Mouse (Mus musculus): ENCODE measurements around the gene Ss18l1. TPM values are rescaled to one million over a fixed set of nuclear protein-coding genes. Genes with fewer than 3 reads are reported as not detected.
A peak's percentile ranks its signal among the peaks of the same experiment; 100 is the strongest.

The Ss18l1 gene
- polyA plus RNA-seq, 1 experiment from 2014 or later, result 52.7 TPM

DNA sequence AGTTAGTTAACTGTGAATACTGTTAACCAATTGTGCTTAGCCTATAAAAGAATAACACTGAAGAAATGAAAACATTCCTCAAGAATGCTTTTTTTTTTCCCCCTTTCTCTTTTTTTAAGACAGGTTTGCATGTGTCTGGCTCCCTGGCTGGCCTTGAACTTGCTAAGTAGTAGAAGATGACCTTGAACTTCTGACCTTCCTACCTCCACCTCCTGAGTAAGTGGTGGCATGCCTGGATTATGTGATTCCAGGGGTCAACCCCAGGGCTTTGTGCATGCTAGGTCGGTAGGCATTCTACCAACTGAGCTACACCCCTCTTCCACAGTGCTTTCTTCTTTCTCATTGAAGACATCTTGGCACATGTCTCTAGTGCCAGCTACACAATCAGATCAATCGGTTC, 29.4 kb downstream of the Ss18l1 start:
- H3K27me3 ChIP-seq, result no peaks in the 10 kb centered on the region
- WGBS, result 85% methylated on average over 2 of the region's 2 CpGs
- H3K27ac ChIP-seq, result no peak overlapping the region
- H3K36me3 ChIP-seq, result peaks cover 26% of the 10 kb centered on the region
- ATAC-seq (ENCODE audit: low FRiP score), result no peak
- no peak overlapping the region for H3K4me2 ChIP-seq
- no peak overlapping the region for H3K9ac ChIP-seq
- no peaks in the 10 kb centered on the region for H3K9me3 ChIP-seq
- H3K4me1 ChIP-seq (replicated peaks), result peaks cover 18% of the 10 kb centered on the region
- H3K4me3 ChIP-seq, result no peak overlapping the region

DNA sequence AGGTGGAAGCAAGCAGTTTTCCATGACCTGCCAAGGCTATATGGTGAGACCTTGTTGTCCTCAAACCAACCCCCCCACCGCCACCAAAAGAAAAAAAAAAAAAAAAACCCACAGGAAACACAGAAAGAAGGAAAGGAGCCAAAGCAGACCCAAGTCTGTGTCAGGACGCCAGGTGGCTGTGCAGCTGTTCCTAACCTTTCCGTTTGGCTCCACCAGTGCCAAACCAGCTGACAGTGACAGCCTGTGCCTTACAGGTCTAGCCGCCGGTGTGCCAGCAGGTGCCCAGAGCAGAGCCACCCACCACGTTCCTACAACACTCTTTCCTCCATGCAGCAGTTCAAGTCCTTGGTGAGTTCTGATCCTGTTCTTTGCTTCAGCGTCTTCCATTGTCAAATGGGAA, 30.6 kb downstream of the Ss18l1 start:
- WGBS, result 86% methylated on average over 7 of the region's 7 CpGs
- Histone ChIP-seq H3K27ac (no peak overlapping the region), H3K9me3 (no peaks in the 10 kb centered on the region), H3K4me3 (no peak overlapping the region), H3K36me3 (peaks cover 27% of the 10 kb centered on the region), H3K27me3 (no peaks in the 10 kb centered on the region), H3K4me1 (replicated peaks) (peaks cover 18% of the 10 kb centered on the region), H3K4me2 (no peak overlapping the region), H3K9ac (no peak overlapping the region)
- ATAC-seq (ENCODE audit: low FRiP score), result no peak

DNA sequence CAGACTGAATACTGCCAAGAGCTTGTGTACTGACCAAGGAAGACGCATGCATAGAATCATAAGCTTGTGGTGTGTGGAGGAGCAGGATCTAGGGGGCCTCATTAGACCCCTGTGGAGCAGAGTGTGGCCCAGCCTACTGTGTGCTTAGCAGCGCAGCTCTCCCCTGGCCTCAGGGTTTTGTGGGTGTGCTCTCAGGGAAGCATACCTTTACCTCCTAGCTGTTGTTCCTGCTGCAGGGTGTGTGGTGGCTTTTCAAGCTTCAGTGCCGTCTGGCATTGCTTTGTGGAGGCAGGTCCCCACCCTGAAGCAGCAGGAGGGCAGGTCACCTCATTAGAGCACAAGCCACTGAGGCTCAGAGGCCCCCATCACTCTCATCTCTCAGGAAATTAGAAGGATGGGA, 35.3 kb downstream of the Ss18l1 start:
- Histone ChIP-seq H3K27me3 (no peaks in the 10 kb centered on the region), H3K9me3 (no peaks in the 10 kb centered on the region), H3K9ac (no peak overlapping the region), H3K4me2 (no peak overlapping the region), H3K4me1 (replicated peaks) (no peaks in the 10 kb centered on the region), H3K4me3 (no peak overlapping the region), H3K27ac (no peak overlapping the region), H3K36me3 (peaks cover 52% of the 10 kb centered on the region)
- WGBS, result 81% methylated on average over 3 of the region's 3 CpGs
- no peak for ATAC-seq (ENCODE audit: low FRiP score)

DNA sequence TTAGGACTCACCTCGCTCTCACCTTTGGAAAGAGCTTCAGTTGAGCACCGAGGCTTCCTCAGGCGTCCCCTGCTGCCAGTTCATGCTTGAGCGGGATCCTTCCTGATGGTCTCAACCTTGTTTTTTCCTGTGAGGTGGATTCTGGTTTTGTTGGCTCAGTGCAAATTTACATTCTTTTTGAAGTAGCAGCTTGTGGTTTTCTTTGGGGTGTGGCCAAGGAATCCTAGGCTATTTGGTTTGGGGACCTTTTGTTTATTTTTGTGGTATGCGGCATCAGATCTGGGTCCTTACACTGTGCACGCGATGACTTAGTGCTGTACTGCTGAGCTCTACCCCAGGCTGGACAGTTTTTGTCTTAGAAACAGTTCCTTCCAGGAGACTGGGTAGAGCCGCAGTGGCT, 38.4 kb downstream of the Ss18l1 start:
- WGBS, result 92% methylated on average over 8 of the region's 8 CpGs
- H3K36me3 ChIP-seq, result peaks cover 70% of the 10 kb centered on the region

DNA sequence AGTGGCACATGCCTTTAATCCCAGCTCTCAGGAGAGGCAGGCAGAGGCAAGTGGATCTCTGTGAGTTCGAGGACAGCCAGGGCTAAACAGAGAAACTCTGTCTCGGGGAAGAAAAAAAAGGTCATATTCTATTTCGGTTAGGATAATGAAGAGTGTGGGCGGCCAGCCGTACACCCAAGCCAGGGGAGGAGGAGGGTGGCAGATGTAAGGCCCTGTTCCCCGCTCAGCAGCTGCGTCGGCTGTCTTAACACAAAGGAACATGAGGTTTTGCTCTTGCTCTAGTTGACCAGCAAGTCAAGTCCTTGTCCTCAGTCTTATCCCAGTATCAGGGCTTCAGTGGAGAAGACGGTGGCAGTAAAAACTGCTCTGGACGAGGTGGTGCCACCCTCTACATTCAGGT, 40.8 kb downstream of the Ss18l1 start:
- Histone ChIP-seq H3K4me2 (no peak overlapping the region), H3K9ac (no peak overlapping the region), H3K36me3 (peaks cover 69% of the 10 kb centered on the region), H3K4me1 (replicated peaks) (peaks cover 14% of the 10 kb centered on the region), H3K27me3 (no peaks in the 10 kb centered on the region), H3K9me3 (no peaks in the 10 kb centered on the region), H3K4me3 (no peak overlapping the region), H3K27ac (no peak overlapping the region)
- 94% methylated on average over 10 of the region's 10 CpGs for WGBS
- ATAC-seq (ENCODE audit: low FRiP score), result no peak

More for the DNA sequence above, 38.4 kb downstream of the Ss18l1 start:
- ATAC-seq (ENCODE audit: low FRiP score), result no peak
- Histone ChIP-seq H3K4me3 (no peak overlapping the region), H3K9ac (no peak overlapping the region), H3K27me3 (no peaks in the 10 kb centered on the region), H3K27ac (no peak overlapping the region), H3K9me3 (no peaks in the 10 kb centered on the region), H3K4me2 (no peak overlapping the region), H3K4me1 (replicated peaks) (peaks cover 3% of the 10 kb centered on the region)

DNA sequence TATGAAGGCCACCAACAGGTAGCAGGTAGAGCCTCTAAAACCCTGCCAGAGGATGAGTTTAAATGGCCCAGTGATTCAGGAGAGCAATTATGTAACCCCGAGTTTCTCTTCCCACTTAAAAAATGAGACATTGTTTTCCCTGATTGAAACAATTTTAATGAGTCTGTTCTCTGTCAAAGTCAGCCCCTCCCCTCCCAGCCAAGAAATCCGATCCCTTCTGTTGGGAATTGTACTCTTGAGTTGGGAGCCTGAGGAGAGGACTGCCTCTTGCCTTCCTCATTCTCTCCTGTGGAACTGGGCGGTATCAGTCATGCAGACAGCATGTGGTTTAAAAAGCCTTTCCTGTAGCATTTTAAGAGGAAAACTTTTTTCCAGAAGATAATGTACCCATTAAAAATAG, 42.3 kb downstream of the Ss18l1 start:
- no peak overlapping the region for H3K27ac ChIP-seq
- H3K4me3 ChIP-seq, result no peak overlapping the region
- H3K9me3 ChIP-seq, result no peaks in the 10 kb centered on the region
- no peak for ATAC-seq (ENCODE audit: low FRiP score)
- H3K4me2 ChIP-seq, result no peak overlapping the region
- H3K9ac ChIP-seq, result no peak overlapping the region
- WGBS, result 48% methylated on average over 3 of the region's 3 CpGs
- no peaks in the 10 kb centered on the region for H3K27me3 ChIP-seq
- H3K36me3 ChIP-seq, result peaks cover 59% of the 10 kb centered on the region
- H3K4me1 ChIP-seq (replicated peaks), result peaks cover 14% of the 10 kb centered on the region

DNA sequence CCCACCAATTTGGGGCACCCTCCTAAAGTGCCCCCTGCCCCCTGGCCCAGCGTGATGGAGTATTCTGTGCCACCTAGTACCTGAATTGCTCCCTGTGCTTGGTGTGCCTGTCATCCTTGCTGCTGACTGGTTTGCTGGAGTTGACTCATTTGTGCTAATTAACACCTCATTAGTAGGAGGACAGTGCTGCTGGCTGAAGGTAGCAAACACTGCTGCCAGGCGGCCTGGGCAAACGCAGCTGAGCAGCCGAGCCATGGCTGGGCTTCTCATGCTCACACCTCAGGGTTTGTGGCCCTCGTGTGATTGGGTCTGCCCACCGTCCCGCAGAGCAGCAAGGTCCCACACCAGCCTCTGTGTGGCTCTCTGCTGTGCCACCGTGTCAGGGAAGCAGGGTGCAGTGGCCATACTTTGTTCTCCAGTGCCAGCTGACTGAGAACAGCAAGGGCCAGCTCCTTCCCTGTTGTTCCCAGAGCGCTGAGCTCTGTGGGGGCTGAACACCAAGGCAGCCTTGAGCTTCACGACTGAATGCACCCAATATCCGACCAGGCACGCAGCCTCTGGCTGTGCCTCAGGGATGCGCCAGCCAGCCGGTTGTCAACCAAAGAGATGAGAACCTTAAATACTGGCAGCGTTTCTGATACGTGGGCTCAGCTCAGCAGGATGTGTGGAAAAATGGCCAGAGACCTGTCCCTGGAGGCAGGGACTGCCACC, 43.8 kb downstream of the Ss18l1 start:
- no peak for ATAC-seq (ENCODE audit: low FRiP score)
- Histone ChIP-seq H3K36me3 (peaks cover 51% of the 10 kb centered on the region), H3K4me3 (no peak overlapping the region), H3K4me1 (replicated peaks) (peaks cover 14% of the 10 kb centered on the region), H3K27me3 (no peaks in the 10 kb centered on the region), H3K27ac (peak overlapping the region; percentile 20), H3K4me2 (no peak overlapping the region), H3K9me3 (no peaks in the 10 kb centered on the region), H3K9ac (peak overlapping the region; percentile 21; the same call in 1 of the 2 replicates)
- WGBS, result 73% methylated on average over 16 of the region's 16 CpGs

DNA sequence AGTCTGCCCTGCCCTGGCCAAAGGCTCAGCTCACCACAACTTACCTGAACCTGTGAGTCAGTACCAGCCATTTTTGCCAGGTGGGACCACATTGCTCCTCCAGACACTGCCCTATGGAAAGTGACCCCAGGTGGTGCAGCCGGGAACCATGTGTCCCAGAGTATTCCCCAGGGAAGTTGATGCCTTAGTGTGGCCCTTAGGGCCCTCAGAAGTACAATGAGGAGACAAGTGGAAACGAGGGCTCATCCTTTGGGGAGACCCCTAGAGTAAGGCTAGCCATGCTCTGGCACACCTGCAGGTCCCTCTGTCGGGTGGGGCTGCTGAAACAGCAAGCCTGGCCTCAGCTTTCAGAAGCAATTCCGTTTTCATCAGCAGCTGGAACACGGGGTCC, 44.3 kb downstream of the Ss18l1 start:
- no peaks in the 10 kb centered on the region for H3K27me3 ChIP-seq
- H3K4me2 ChIP-seq, result no peak overlapping the region
- H3K36me3 ChIP-seq, result peaks cover 45% of the 10 kb centered on the region
- no peaks in the 10 kb centered on the region for H3K9me3 ChIP-seq
- ATAC-seq (ENCODE audit: low FRiP score), result no peak
- H3K9ac ChIP-seq, result 0 out of 2 replicates have a peak overlapping the region, but pooled peaks have one; percentile 21
- H3K4me1 ChIP-seq (replicated peaks), result peaks cover 14% of the 10 kb centered on the region
- H3K27ac ChIP-seq, result 0 out of 2 replicates have a peak overlapping the region, but pooled peaks have one; percentile 20
- 88% methylated on average over 5 of the region's 5 CpGs for WGBS
- H3K4me3 ChIP-seq, result no peak overlapping the region

DNA sequence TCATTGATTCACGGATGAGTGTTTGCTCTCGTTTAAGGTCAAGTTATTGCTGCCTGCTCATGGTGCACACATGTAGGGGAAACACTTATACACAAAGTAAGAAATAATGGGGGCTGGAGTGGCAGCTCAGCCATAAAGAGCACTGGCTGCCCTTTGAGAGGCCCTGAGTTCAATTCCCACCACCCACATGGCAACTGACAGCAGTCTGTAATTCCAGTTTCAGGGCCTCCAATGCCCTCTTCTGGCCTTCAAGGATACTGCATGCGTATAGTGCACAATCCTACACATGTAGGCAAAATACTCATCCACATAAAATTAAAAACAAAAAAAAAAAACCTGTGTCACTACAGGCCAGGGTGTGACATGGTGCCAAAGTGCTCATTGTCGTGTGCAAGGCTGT, 45.2 kb downstream of the Ss18l1 start:
- no peak overlapping the region for H3K4me2 ChIP-seq
- no peak overlapping the region for H3K4me3 ChIP-seq
- H3K27ac ChIP-seq, result no peak overlapping the region
- peaks cover 14% of the 10 kb centered on the region for H3K4me1 ChIP-seq (replicated peaks)
- H3K9ac ChIP-seq, result no peak overlapping the region
- 89% methylated on average over 4 of the region's 4 CpGs for WGBS
- H3K27me3 ChIP-seq, result no peaks in the 10 kb centered on the region
- peaks cover 37% of the 10 kb centered on the region for H3K36me3 ChIP-seq
- ATAC-seq (ENCODE audit: low FRiP score), result no peak
- no peaks in the 10 kb centered on the region for H3K9me3 ChIP-seq

DNA sequence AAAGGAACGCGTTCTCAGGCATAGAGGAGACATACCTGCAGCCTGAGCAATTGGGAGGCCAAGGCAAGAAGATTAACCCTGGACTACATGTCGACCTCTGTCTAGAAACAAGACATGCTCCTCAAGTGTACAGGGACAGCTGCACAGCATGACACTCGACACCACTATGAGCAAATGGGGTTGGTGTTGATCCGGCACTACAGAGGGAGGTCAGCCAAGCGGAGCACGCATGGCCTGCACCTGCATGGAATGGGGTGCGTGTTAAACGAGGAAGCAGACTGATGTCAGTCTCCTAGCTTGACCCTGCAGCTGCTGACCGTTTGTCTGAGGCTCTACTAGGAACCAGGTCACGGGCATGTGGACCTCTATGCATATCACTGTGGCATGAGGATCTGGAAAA, 48.0 kb downstream of the Ss18l1 start:
- Histone ChIP-seq H3K9ac (no peak overlapping the region), H3K36me3 (peaks cover 14% of the 10 kb centered on the region), H3K27ac (no peak overlapping the region), H3K9me3 (no peaks in the 10 kb centered on the region), H3K27me3 (no peaks in the 10 kb centered on the region), H3K4me3 (no peak overlapping the region), H3K4me2 (no peak overlapping the region), H3K4me1 (replicated peaks) (peaks cover 14% of the 10 kb centered on the region)
- WGBS, result 75% methylated on average over 11 of the region's 11 CpGs
- ATAC-seq (ENCODE audit: low FRiP score), result no peak

DNA sequence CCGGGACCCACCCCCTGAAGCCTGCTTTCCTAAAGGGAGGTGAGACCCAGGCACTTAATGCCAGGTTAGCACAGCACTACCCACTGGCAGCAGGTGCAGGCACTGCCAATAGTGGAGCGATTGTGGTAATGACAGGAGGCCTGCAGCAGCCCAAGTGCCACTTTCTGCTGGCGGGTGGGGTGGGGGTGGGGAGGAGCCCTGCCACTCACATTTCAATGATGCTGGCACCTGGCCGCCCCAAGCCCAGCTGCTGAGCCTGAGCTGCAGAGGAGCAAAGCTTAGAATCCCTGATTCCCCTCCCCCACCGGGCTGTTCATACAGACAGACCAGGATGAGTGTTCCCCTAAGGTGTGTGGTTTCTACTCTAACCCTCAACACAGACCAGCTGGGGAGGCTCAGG, 53.4 kb downstream of the Ss18l1 start:
- no peak overlapping the region for H3K4me3 ChIP-seq
- H3K9ac ChIP-seq, result no peak overlapping the region
- H3K27me3 ChIP-seq, result peaks cover 39% of the 10 kb centered on the region
- peaks cover 34% of the 10 kb centered on the region for H3K4me1 ChIP-seq (replicated peaks)
- H3K9me3 ChIP-seq, result no peaks in the 10 kb centered on the region
- no peak overlapping the region for H3K4me2 ChIP-seq
- ATAC-seq (ENCODE audit: low FRiP score), result peak; percentile 43; the same call in 1 of the 2 replicates
- no peaks in the 10 kb centered on the region for H3K36me3 ChIP-seq
- WGBS, result 32% methylated on average over 5 of the region's 5 CpGs
- H3K27ac ChIP-seq, result 0 out of 2 replicates have a peak overlapping the region, but pooled peaks have one; percentile 35

DNA sequence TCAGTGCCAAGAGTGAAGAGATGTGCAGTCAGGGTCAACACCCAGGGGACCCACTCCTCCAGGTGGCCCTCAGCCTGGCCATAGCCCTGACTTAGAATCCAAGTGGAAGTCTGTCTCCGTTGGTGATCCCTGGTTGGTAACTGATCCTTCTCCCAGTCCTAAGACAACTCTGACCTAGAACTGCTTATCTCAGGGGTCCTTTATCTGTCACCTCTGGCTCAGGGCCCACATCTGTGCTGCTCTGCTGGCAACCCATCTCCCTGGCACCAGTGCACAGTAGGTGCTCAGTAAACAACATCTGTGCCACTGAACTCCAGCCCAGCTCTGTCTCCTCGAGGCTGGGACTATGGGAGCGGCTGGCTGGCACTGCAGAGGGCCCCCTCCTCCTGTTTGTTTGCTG, 55.3 kb downstream of the Ss18l1 start:
- no peak overlapping the region for H3K27ac ChIP-seq
- H3K27me3 ChIP-seq, result peaks cover 58% of the 10 kb centered on the region
- no peaks in the 10 kb centered on the region for H3K9me3 ChIP-seq
- H3K4me2 ChIP-seq, result no peak overlapping the region
- H3K4me3 ChIP-seq, result no peak overlapping the region
- ATAC-seq (ENCODE audit: low FRiP score), result no peak
- H3K36me3 ChIP-seq, result no peaks in the 10 kb centered on the region
- peaks cover 40% of the 10 kb centered on the region for H3K4me1 ChIP-seq (replicated peaks)
- no peak overlapping the region for H3K9ac ChIP-seq
- WGBS, result 38% methylated on average over 3 of the region's 3 CpGs

DNA sequence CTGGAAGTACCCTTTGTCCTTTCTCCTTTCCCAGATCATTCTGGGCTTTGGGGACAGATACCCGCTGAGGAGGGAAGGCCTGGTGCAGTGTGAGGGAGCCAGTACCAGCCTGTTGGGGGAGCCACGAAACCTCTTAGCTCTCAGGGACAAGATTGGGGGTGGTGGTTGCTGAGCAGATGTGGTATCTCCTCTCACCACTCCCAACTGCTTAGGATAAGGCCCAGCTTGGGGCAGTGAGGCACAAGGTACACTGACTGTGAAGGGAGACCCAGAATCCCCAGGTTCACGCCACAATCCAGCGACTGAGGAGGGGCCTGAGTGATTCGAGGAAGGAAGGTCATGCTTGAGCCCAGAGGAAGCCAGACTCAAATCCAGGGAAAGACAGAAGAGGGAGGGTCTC, 55.9 kb downstream of the Ss18l1 start:
- peaks cover 64% of the 10 kb centered on the region for H3K27me3 ChIP-seq
- no peak overlapping the region for H3K27ac ChIP-seq
- no peak overlapping the region for H3K9ac ChIP-seq
- no peak for ATAC-seq (ENCODE audit: low FRiP score)
- H3K4me3 ChIP-seq, result no peak overlapping the region
- H3K9me3 ChIP-seq, result no peaks in the 10 kb centered on the region
- peaks cover 45% of the 10 kb centered on the region for H3K4me1 ChIP-seq (replicated peaks)
- WGBS, result 45% methylated on average over 5 of the region's 5 CpGs
- no peak overlapping the region for H3K4me2 ChIP-seq
- H3K36me3 ChIP-seq, result no peaks in the 10 kb centered on the region

All from hindbrain, embryonic 13.5 days (tissue).